15 mouse cellular contexts compared by ENCODE assay signal in genomic region chr9:10569830-10570229, GRCm38 (mm10).
DNase-seq lines count a peak whose midpoint lies in the region; ATAC-seq and TF ChIP-seq lines count a peak whose summit lies in the region.
"Had no signal": no experiment of that assay in that cellular context is flagged by ENCODE, and none has a peak within 500 bp of the region (broad histone marks: within the 10 kb centered on the region; RNA-seq: fewer than 3 reads in every experiment).

No protein-coding gene starts in this region.

- H3K4me2 ChIP-seq in stomach, embryonic 14.5 days (replicated peaks; ENCODE audit: low read depth, low read length): no peak overlapping the region
- H3K4me2 ChIP-seq in stomach, postnatal 0 days (replicated peaks; ENCODE audit: low read depth): no peak overlapping the region
- H3K4me2 ChIP-seq in myocyte (ENCODE audit: low read depth): no peak overlapping the region
- H3K4me2 ChIP-seq in forebrain, postnatal 0 days (ENCODE audit: low read depth): no peak overlapping the region

- no peak overlapping the region for H3K27ac ChIP-seq in stomach, embryonic 14.5 days (ENCODE audit: low read length)
- H3K27ac ChIP-seq in stomach, postnatal 0 days (replicated peaks): no peak overlapping the region
- no peak overlapping the region for H3K27ac ChIP-seq in forebrain, postnatal 0 days (ENCODE audit: low read depth, low read length)

- no peaks in the 10 kb centered on the region for H3K27me3 ChIP-seq in stomach, embryonic 14.5 days (ENCODE audit: control insufficient read depth, insufficient read depth, low read length)
- no peaks in the 10 kb centered on the region for H3K27me3 ChIP-seq in stomach, postnatal 0 days (ENCODE audit: control insufficient read depth, insufficient read depth, low read length)
- no peaks in the 10 kb centered on the region for H3K27me3 ChIP-seq in myocyte (ENCODE audit: control insufficient read depth, insufficient read depth, insufficient read length)
- H3K27me3 ChIP-seq in forebrain, postnatal 0 days (ENCODE audit: insufficient read depth, low read length): no peaks in the 10 kb centered on the region

- no peak overlapping the region for H3K4me3 ChIP-seq in stomach, embryonic 14.5 days (ENCODE audit: low read depth, low read length)
- no peak overlapping the region for H3K4me3 ChIP-seq in stomach, postnatal 0 days (ENCODE audit: low read depth, low read length)
- H3K4me3 ChIP-seq in myocyte: no peak overlapping the region
- no peak overlapping the region for H3K4me3 ChIP-seq in forebrain, postnatal 0 days (ENCODE audit: low read depth, low read length)
- H3K4me3 ChIP-seq: erythroblast, embryonic 14.5 days had no signal

- no peaks in the 10 kb centered on the region for H3K9me3 ChIP-seq in stomach, embryonic 14.5 days (ENCODE audit: control insufficient read depth, low read depth, low read length)
- no peaks in the 10 kb centered on the region for H3K9me3 ChIP-seq in stomach, postnatal 0 days (ENCODE audit: control insufficient read depth, low read length)
- no peaks in the 10 kb centered on the region for H3K9me3 ChIP-seq in forebrain, postnatal 0 days (ENCODE audit: low read length)

- no peaks in the 10 kb centered on the region for H3K4me1 ChIP-seq in stomach, embryonic 14.5 days (ENCODE audit: control insufficient read depth, insufficient read depth, low read length)
- H3K4me1 ChIP-seq in stomach, postnatal 0 days (replicated peaks; ENCODE audit: control insufficient read depth, insufficient read depth): no peaks in the 10 kb centered on the region
- H3K4me1 ChIP-seq in forebrain, postnatal 0 days (ENCODE audit: insufficient read depth): no peaks in the 10 kb centered on the region; the same call in 1 of the 2 replicates

- no peak overlapping the region for H3K9ac ChIP-seq in stomach, embryonic 14.5 days (replicated peaks; ENCODE audit: low read depth, low read length)
- H3K9ac ChIP-seq in stomach, postnatal 0 days (ENCODE audit: low read length): no peak overlapping the region
- H3K9ac ChIP-seq in forebrain, postnatal 0 days: no peak overlapping the region

- TF ChIP-seq EP300 in stomach, postnatal 0 days (optimal IDR thresholded peaks at IDR 0.05): no peak

- no peak overlapping the region for H3ac ChIP-seq in myocyte (ENCODE audit: control insufficient read depth, insufficient read length)

- ATAC-seq in stomach, embryonic 14.5 days (ENCODE audit: insufficient number of reproducible peaks, insufficient read depth, low FRiP score, low read depth): 0 out of 2 replicates have a peak, but pooled peaks have one; percentile 71
- no peak for ATAC-seq in stomach, postnatal 0 days (ENCODE audit: low FRiP score, low TSS enrichment)
- no peak for ATAC-seq in forebrain, postnatal 0 days
- ATAC-seq: midbrain, embryonic 16.5 days had no signal

- H3K36me3 ChIP-seq in stomach, embryonic 14.5 days (ENCODE audit: control insufficient read depth, insufficient read depth, low read length): no peaks in the 10 kb centered on the region
- no peaks in the 10 kb centered on the region for H3K36me3 ChIP-seq in stomach, postnatal 0 days (ENCODE audit: control insufficient read depth, insufficient read depth, low read length)
- no peaks in the 10 kb centered on the region for H3K36me3 ChIP-seq in myocyte (ENCODE audit: control insufficient read depth, insufficient read depth)
- no peaks in the 10 kb centered on the region for H3K36me3 ChIP-seq in forebrain, postnatal 0 days (ENCODE audit: insufficient read depth)

- DNase-seq in heart, postnatal 4 days: peak; percentile 13
- no peak for DNase-seq in heart, adult 9 months (ENCODE audit: low spot score in 2 of 2)
- DNase-seq in stomach, postnatal 0 days (ENCODE audit: low spot score): no peak
- peak; percentile 28 for DNase-seq in embryo, embryonic 11 days
- no peak for DNase-seq in lung, postnatal 36 days
- no peak for DNase-seq in forebrain, postnatal 0 days
- DNase-seq: cerebellum, postnatal 14 days; kidney, adult 18-20 months; layer of hippocampus, postnatal 36 days; lung, postnatal 10 days; right cerebral cortex, postnatal 25 days had no signal

- no peaks in the 10 kb centered on the region for H3K79me2 ChIP-seq in myocyte (ENCODE audit: control insufficient read depth, insufficient read depth)

- no peak for TF ChIP-seq CTCF in stomach, postnatal 0 days (IDR thresholded peaks at IDR 0.05; ENCODE audit: low read depth)
- TF ChIP-seq CTCF in forebrain, postnatal 0 days (IDR thresholded peaks at IDR 0.05; ENCODE audit: low read depth): no peak

- TF ChIP-seq POLR2A in myocyte (IDR thresholded peaks at IDR 0.05; ENCODE audit: insufficient read length, low read depth): no peak

TF ChIP-seq in myocyte, 11 proteins besides CTCF, POLR2A, EP300 and RAD21:
- TF ChIP-seq MYOD1 (IDR thresholded peaks at IDR 0.05; ENCODE audit: control insufficient read depth in 1 of 3, insufficient read length in 2 of 3, low read depth in 2 of 3) (no peak), REST (IDR thresholded peaks at IDR 0.05; ENCODE audit: insufficient read depth, insufficient read length) (peak; percentile 67)
TF ChIP-seq in myocyte: peak in this region for 1.

Comparison
In these comparisons a context has a peak if more than half of its experiments do, and no peak if none do; other contexts are left out.
1. DNase-seq: peak in heart, postnatal 4 days (single experiment) and embryo, embryonic 11 days (single experiment); none in heart, adult 9 months (0 of 2), stomach, postnatal 0 days (single experiment), lung, postnatal 36 days (single experiment) and forebrain, postnatal 0 days (single experiment).